ENCODE assay signal across 8 mouse cellular contexts in the genomic region with DNA sequence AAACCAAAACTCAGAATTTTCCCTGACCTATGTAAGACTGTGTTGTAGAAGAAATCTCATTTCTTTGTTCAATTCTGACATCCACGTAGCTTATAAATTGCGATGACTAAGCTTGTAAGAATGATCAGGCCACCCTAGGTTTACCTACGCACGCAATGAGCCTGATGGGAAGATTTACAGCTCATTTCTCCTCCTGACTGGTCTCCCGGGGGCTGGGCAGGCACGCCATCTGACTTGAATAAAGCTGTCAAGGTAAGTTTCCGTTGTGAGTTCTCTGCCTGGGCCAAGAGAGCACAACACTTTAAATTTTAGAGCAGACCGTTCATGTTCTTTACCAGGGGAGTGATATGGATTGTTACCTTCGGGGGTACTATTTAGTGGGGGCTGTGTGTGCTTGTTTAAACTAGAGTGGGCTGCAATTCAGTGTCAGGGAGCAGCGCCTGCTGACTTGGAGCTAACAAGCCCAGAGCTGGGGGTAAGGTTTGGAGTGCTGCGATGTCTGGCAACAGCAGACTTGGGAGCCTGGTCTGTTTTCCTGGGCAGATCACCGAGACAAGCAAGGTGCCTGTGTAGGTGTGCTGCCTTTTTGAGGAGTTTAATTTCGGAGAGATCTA. TPM values are rescaled to one million over a fixed set of nuclear protein-coding genes. Genes with fewer than 3 reads are reported as not detected.
DNase-seq lines count a peak whose midpoint lies in the region; ATAC-seq and TF ChIP-seq lines count a peak whose summit lies in the region.

Gene Cdk19 (plus strand): TSS at position 214 of the 614 bp plus-strand sequence.

- TF ChIP-seq CTCF in gastrocnemius, adult 2 months (IDR thresholded peaks at IDR 0.05), result no peak

- H3K36me3 ChIP-seq in kidney, embryonic 15.5 days, result no peaks in the 10 kb centered on the region
- H3K36me3 ChIP-seq in embryonic facial prominence, embryonic 14.5 days (ENCODE audit: control insufficient read depth, insufficient read depth, low read length), result no peaks in the 10 kb centered on the region
- H3K36me3 ChIP-seq in limb, embryonic 10.5 days, result no peaks in the 10 kb centered on the region

- no peak within 1 kb of the TSS for H3K27ac ChIP-seq in kidney, embryonic 15.5 days
- 0 out of 2 replicates have a peak within 1 kb of the TSS, but pooled peaks have one; percentile 33 for H3K27ac ChIP-seq in embryonic facial prominence, embryonic 14.5 days (replicated peaks; ENCODE audit: low read depth, low read length)
- H3K27ac ChIP-seq in limb, embryonic 10.5 days, result peak within 1 kb of the TSS; percentile 79
- no peak within 1 kb of the TSS for H3K27ac ChIP-seq in gastrocnemius, adult 2 months

- no peaks in the 10 kb centered on the region for H3K9me3 ChIP-seq in kidney, embryonic 15.5 days (replicated peaks)
- H3K9me3 ChIP-seq in embryonic facial prominence, embryonic 14.5 days (ENCODE audit: control insufficient read depth, low read length), result no peaks in the 10 kb centered on the region
- no peaks in the 10 kb centered on the region for H3K9me3 ChIP-seq in limb, embryonic 10.5 days (replicated peaks)

- H3K9ac ChIP-seq in kidney, embryonic 15.5 days, result no peak within 1 kb of the TSS
- H3K9ac ChIP-seq in embryonic facial prominence, embryonic 14.5 days (ENCODE audit: low read depth, low read length), result no peak within 1 kb of the TSS

- H3K27me3 ChIP-seq in kidney, embryonic 15.5 days, result no peaks in the 10 kb centered on the region
- H3K27me3 ChIP-seq in embryonic facial prominence, embryonic 14.5 days (replicated peaks; ENCODE audit: control insufficient read depth, insufficient read depth, low read length), result no peaks in the 10 kb centered on the region
- no peaks in the 10 kb centered on the region for H3K27me3 ChIP-seq in limb, embryonic 10.5 days (ENCODE audit: low read depth, poor library complexity, severe bottlenecking)

- H3K4me3 ChIP-seq in kidney, embryonic 15.5 days (replicated peaks), result no peak within 1 kb of the TSS
- no peak within 1 kb of the TSS for H3K4me3 ChIP-seq in embryonic facial prominence, embryonic 14.5 days (ENCODE audit: low read depth, low read length)
- H3K4me3 ChIP-seq in limb, embryonic 10.5 days, result peak within 1 kb of the TSS; percentile 13
- H3K4me3 ChIP-seq in gastrocnemius, adult 2 months, result no peak within 1 kb of the TSS

- peaks cover 5% of the 10 kb centered on the region; the same call in 1 of the 2 replicates for H3K4me1 ChIP-seq in kidney, embryonic 15.5 days
- no peaks in the 10 kb centered on the region for H3K4me1 ChIP-seq in embryonic facial prominence, embryonic 14.5 days (ENCODE audit: control insufficient read depth, insufficient read depth, low read length)
- H3K4me1 ChIP-seq in limb, embryonic 10.5 days, result peaks cover 13% of the 10 kb centered on the region

- 17% methylated on average over 13 of the region's 13 CpGs for WGBS in kidney, embryonic 15.5 days
- 23% methylated on average over 13 of the region's 13 CpGs for WGBS in embryonic facial prominence, embryonic 14.5 days
- 19% methylated on average over 13 of the region's 13 CpGs for WGBS in limb, embryonic 10.5 days

- no peak for ATAC-seq in kidney, embryonic 15.5 days (replicated peaks; ENCODE audit: low FRiP score)
- no peak for ATAC-seq in activated CD4-positive, CD25-positive, alpha-beta regulatory T cell, adult 4 months
- ATAC-seq in embryonic facial prominence, embryonic 14.5 days (ENCODE audit: low read depth), result peak; percentile 60; the same call in 1 of the 2 replicates

- intact Hi-C loops in gastrocnemius, postnatal 14 days (cut with DNase I; ENCODE audit: low total_unique reads), result no loop called here
- intact Hi-C loops in gastrocnemius, adult 2 months (cut with DNase I), result no loop called here

- no peak for DNase-seq in kidney, adult 18-20 months
- peak; percentile 48 for DNase-seq in embryonic facial prominence, embryonic 14.5 days (ENCODE audit: low spot score)
- DNase-seq in limb, embryonic 10.5 days (ENCODE audit: low spot score), result peak; percentile 58
- no peak for DNase-seq in B cell, adult 2 months
- DNase-seq in gastrocnemius, postnatal 14 days, result no peak
- DNase-seq in gastrocnemius, adult 2 months, result no peak

- peak within 1 kb of the TSS; percentile 8; the same call in 1 of the 2 replicates for H3K4me2 ChIP-seq in kidney, embryonic 15.5 days
- H3K4me2 ChIP-seq in embryonic facial prominence, embryonic 14.5 days (ENCODE audit: low read depth, low read length), result peak within 1 kb of the TSS; percentile 16; the same call in 1 of the 2 replicates

RNA-seq across cellular contexts. Expression of gene Cdk19, which starts in this region (rescaled TPM):
- polyA plus RNA-seq in kidney, embryonic 15.5 days (2015; fragmentation: Nextera tagmentation; extraction: Ambion mirVana), result 8.5 and 9.1 TPM in 2 replicates
- polyA plus RNA-seq in activated CD4-positive, CD25-positive, alpha-beta regulatory T cell, adult 4 months (2017; shearing (Covaris generic)), result 10 to 100 TPM; 11.6 to 18.4 TPM
- 9.6 and 10.9 TPM in 2 replicates for polyA plus RNA-seq in embryonic facial prominence, embryonic 14.5 days (2014; fragmentation: Nextera tagmentation; extraction: Ambion mirVana)
- 5.0 and 9.0 TPM in 2 replicates for polyA plus RNA-seq in limb, embryonic 10.5 days (2016; fragmentation: Nextera tagmentation; extraction: Ambion mirVana)
- total RNA-seq in gastrocnemius, postnatal 14 days (2021), result 1 to 10 TPM; 5.4 to 6.4 TPM
- 10 to 100 TPM in 1 of 2 experiments, 1 to 10 TPM in 1; 5.9 to 32.3 TPM for total RNA-seq in gastrocnemius, adult 2 months (2021)

Comparison
In these comparisons a context has a peak if more than half of its experiments do, and no peak if none do; other contexts are left out.
1. H3K27ac ChIP-seq: peak in embryonic facial prominence, embryonic 14.5 days (single experiment) and limb, embryonic 10.5 days (single experiment); none in kidney, embryonic 15.5 days (single experiment) and gastrocnemius, adult 2 months (single experiment).
2. DNase-seq: peak in embryonic facial prominence, embryonic 14.5 days (single experiment) and limb, embryonic 10.5 days (single experiment); none in kidney, adult 18-20 months (single experiment), B cell, adult 2 months (0 of 2), gastrocnemius, postnatal 14 days (single experiment) and gastrocnemius, adult 2 months (single experiment).